Mouse (Mus musculus): ENCODE results near the gene Cfap99. TPM values are rescaled to one million over a fixed set of nuclear protein-coding genes. Genes with fewer than 3 reads are reported as not detected.

Cfap99 gene
- not detected in 2 replicates for polyA plus RNA-seq (2015; fragmentation: Nextera tagmentation; extraction: Ambion mirVana)

DNA sequence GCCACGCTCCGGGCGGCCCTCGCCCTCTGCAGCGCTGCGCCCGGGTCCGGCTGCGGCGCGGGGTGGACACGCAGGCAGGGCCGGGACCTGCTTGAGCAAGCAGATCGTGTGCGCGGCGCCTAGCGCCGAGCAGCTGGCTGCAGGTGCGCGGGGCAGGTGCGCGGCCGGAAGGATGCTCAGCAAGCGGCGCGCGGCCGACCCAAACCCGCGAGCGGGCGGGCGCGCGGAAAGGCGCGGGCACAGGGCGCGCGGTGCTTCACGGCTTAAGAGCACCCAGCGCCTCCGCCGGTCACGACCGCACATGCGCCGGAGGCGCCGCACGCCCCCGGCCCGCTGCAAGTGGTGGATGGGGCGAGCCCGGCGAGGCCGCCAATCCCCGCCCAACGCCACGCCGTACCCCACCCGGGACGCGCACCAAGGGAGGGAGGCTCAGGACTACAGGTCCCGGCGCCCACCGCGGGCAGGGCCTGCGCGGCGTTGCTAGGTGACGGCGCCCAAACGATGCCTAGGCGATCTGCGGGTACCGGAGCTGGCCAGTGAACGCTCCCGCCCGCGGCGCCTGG is at the start of gene Cfap99, which contains the start of gene Zfyve28:
Gene Cfap99, plus strand, starts transcription at position 447 of the 563 bp plus-strand sequence.
Gene Zfyve28, minus strand, starts transcription at position 296 of the 563 bp plus-strand sequence.
- Histone ChIP-seq H3K27me3 (ENCODE audit: control insufficient read depth, insufficient read depth, low read depth, low read length) (peaks cover 48% of the 10 kb centered on the region), H3K4me1 (ENCODE audit: control insufficient read depth, low read depth, low read length) (peaks cover 4% of the 10 kb centered on the region; the same call in 1 of the 2 replicates), H3K36me3 (ENCODE audit: control insufficient read depth, insufficient read depth) (no peaks in the 10 kb centered on the region), H3K4me2 (ENCODE audit: low read depth, low read length) (peak within 1 kb of the TSS; percentile 57), H3K9me3 (replicated peaks; ENCODE audit: control insufficient read depth, low read length) (no peaks in the 10 kb centered on the region), H3K4me3 (ENCODE audit: low read depth, low read length) (peak within 1 kb of the TSS; percentile 51), H3K9ac (ENCODE audit: low read depth, low read length) (no peak within 1 kb of the TSS), H3K27ac (ENCODE audit: low read length) (no peak within 1 kb of the TSS)
- no peak for ATAC-seq (ENCODE audit: low read depth)
- WGBS (ENCODE audit: insufficient replicate concordance): under 1% methylated on average over 80 of the region's 83 CpGs

DNA sequence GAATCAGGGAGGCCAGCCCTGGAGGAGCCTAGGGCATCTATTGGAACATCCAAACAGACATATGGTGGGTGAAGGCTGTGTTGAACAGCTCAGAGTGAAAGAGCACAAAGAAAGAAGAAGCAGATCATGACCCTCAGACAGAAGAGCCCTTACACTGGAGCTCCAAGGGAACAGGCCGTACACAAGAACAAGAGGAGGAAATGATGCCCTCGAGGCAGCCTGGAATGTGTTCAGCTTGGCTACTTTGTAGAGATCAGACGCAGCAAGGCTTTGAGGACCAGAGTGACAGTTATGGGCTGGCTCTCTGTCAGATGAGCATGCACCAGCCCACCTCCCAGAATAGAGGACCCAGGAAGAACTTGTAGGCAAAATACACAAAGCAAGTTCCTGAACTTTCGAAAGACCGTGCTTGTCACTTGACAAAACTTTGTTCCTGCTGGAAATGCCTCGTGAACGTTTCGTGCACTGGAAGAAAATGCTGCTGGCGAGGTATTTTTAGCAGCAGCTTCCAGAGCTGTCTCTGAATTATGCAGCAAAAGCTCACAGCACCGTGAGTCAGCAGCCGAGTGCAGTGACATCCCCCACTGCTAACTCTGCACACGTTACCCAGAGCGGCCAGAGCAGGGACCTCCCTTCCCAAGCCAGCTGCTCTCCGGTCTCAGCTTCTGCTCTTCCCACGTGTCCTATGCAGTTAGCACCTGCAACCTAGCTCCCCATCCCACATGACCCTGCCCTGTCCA is 46.0 kb upstream of the Cfap99 start:
- peak; percentile 48; the same call in 1 of the 2 replicates for ATAC-seq (ENCODE audit: low read depth)
- no peak overlapping the region for H3K4me2 ChIP-seq (ENCODE audit: low read depth, low read length)
- no peaks in the 10 kb centered on the region for H3K9me3 ChIP-seq (replicated peaks; ENCODE audit: control insufficient read depth, low read length)
- no peak overlapping the region for H3K27ac ChIP-seq (ENCODE audit: low read length)
- 9% methylated on average over 15 of the region's 15 CpGs for WGBS (ENCODE audit: insufficient replicate concordance)
- H3K36me3 ChIP-seq (ENCODE audit: control insufficient read depth, insufficient read depth): no peaks in the 10 kb centered on the region
- H3K4me3 ChIP-seq (ENCODE audit: low read depth, low read length): no peak overlapping the region
- H3K4me1 ChIP-seq (ENCODE audit: control insufficient read depth, low read depth, low read length): no peaks in the 10 kb centered on the region
- H3K9ac ChIP-seq (ENCODE audit: low read depth, low read length): no peak overlapping the region
- H3K27me3 ChIP-seq (ENCODE audit: control insufficient read depth, insufficient read depth, low read depth, low read length): no peaks in the 10 kb centered on the region

DNA sequence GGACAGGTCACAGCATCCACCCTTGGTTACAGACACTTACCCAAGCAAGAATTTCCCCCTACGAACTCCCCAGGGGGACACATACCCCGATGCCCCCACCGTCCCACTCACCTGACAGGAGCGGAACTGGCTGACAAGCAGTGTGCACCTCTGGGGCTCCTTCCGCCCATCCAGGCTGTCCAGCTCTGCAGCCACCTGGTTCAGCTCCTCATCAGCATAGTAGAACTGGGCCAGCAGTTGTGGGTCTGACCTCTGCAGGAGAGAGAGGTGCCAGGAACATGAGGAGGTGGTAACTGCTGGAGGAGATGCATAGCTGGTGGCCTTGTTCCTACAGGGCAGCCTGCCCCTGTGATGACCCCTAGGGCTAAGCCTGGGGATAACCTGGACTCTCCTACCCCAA is 45.3 kb upstream of the Cfap99 start:
- Histone ChIP-seq H3K9ac (ENCODE audit: low read depth, low read length) (no peak overlapping the region), H3K4me3 (ENCODE audit: low read depth, low read length) (no peak overlapping the region), H3K4me2 (ENCODE audit: low read depth, low read length) (no peak overlapping the region), H3K4me1 (ENCODE audit: control insufficient read depth, low read depth, low read length) (no peaks in the 10 kb centered on the region), H3K36me3 (ENCODE audit: control insufficient read depth, insufficient read depth) (no peaks in the 10 kb centered on the region), H3K9me3 (replicated peaks; ENCODE audit: control insufficient read depth, low read length) (no peaks in the 10 kb centered on the region), H3K27me3 (ENCODE audit: control insufficient read depth, insufficient read depth, low read depth, low read length) (no peaks in the 10 kb centered on the region), H3K27ac (ENCODE audit: low read length) (no peak overlapping the region)
- no peak for ATAC-seq (ENCODE audit: low read depth)
- WGBS (ENCODE audit: insufficient replicate concordance): 62% methylated on average over 5 of the region's 5 CpGs

DNA sequence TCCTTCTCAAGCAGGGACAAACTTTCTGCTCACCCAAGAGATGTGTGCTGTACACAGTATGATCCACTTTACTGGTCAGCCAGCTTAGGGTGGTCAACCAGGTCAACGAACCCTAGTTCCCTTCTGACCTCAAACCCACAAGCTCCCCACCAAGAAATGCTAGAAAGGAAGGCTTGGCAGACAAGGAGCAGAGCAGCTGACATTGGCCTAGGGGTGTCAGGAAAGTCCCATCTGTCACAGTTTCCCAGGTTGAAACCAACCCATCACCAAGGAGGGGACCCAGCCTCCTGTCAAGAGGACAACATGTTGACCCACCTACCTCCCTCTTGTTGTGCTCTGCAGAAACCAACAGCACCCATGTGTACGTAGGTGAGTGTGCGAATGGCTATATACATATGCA is 42.0 kb upstream of the Cfap99 start:
- H3K4me3 ChIP-seq (ENCODE audit: low read depth, low read length): no peak overlapping the region
- no peak overlapping the region for H3K4me2 ChIP-seq (ENCODE audit: low read depth, low read length)
- H3K9ac ChIP-seq (ENCODE audit: low read depth, low read length): no peak overlapping the region
- no peaks in the 10 kb centered on the region for H3K27me3 ChIP-seq (ENCODE audit: control insufficient read depth, insufficient read depth, low read depth, low read length)
- H3K27ac ChIP-seq (ENCODE audit: low read length): no peak overlapping the region
- 81% methylated on average over 3 of the region's 3 CpGs for WGBS (ENCODE audit: insufficient replicate concordance)
- H3K36me3 ChIP-seq (ENCODE audit: control insufficient read depth, insufficient read depth): no peaks in the 10 kb centered on the region
- no peaks in the 10 kb centered on the region for H3K4me1 ChIP-seq (ENCODE audit: control insufficient read depth, low read depth, low read length)
- no peak for ATAC-seq (ENCODE audit: low read depth)
- H3K9me3 ChIP-seq (replicated peaks; ENCODE audit: control insufficient read depth, low read length): no peaks in the 10 kb centered on the region

DNA sequence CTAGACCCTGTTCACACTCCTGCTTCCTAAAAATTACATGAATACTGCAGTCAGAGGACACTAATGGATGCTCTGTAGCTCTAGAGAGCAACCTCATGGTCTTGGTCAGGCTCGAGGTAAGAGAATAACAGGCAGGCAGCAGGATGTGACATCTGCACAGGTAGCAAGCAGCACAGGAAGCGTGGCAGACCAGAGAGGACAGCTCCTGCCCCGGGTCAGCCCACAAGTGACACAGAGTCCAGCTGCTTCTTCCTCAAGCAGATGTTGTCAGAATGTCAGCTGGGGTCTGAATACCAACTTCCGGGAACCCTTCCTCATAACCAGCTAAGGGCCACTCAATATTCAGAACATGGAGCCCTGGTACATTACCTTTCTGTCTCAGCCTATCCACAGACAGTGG is 39.3 kb upstream of the Cfap99 start:
- Histone ChIP-seq H3K4me2 (ENCODE audit: low read depth, low read length) (no peak overlapping the region), H3K9ac (ENCODE audit: low read depth, low read length) (no peak overlapping the region), H3K4me1 (ENCODE audit: control insufficient read depth, low read depth, low read length) (no peaks in the 10 kb centered on the region), H3K9me3 (replicated peaks; ENCODE audit: control insufficient read depth, low read length) (no peaks in the 10 kb centered on the region), H3K27ac (ENCODE audit: low read length) (no peak overlapping the region), H3K4me3 (ENCODE audit: low read depth, low read length) (no peak overlapping the region), H3K27me3 (ENCODE audit: control insufficient read depth, insufficient read depth, low read depth, low read length) (no peaks in the 10 kb centered on the region), H3K36me3 (ENCODE audit: control insufficient read depth, insufficient read depth) (no peaks in the 10 kb centered on the region)
- WGBS (ENCODE audit: insufficient replicate concordance): 37% methylated on average over 4 of the region's 4 CpGs
- no peak for ATAC-seq (ENCODE audit: low read depth)

DNA sequence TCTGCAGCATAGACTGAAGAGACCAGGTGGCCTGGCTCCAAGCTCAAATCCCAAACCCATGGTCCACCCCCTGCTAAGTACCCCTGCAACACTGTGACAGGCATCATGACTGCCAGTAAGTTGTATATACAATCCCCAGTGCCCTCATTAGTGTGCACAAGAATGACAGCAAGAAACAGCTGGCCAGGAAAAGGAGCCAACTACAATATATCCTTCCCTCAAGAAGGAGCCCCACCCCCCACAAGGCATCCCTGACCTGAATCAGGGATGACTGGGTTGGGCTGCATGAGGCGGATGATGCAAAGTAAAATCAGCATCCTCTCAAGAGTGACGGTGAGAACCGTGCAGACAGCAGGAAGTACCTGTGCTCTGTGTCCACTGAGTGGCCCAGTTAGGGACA is 38.3 kb upstream of the Cfap99 start:
- Histone ChIP-seq H3K27me3 (ENCODE audit: control insufficient read depth, insufficient read depth, low read depth, low read length) (no peaks in the 10 kb centered on the region), H3K36me3 (ENCODE audit: control insufficient read depth, insufficient read depth) (no peaks in the 10 kb centered on the region), H3K9me3 (replicated peaks; ENCODE audit: control insufficient read depth, low read length) (no peaks in the 10 kb centered on the region), H3K4me1 (ENCODE audit: control insufficient read depth, low read depth, low read length) (no peaks in the 10 kb centered on the region), H3K4me2 (ENCODE audit: low read depth, low read length) (no peak overlapping the region), H3K27ac (ENCODE audit: low read length) (no peak overlapping the region), H3K9ac (ENCODE audit: low read depth, low read length) (no peak overlapping the region), H3K4me3 (ENCODE audit: low read depth, low read length) (no peak overlapping the region)
- no peak for ATAC-seq (ENCODE audit: low read depth)
- WGBS (ENCODE audit: insufficient replicate concordance): 55% methylated on average over 3 of the region's 3 CpGs

DNA sequence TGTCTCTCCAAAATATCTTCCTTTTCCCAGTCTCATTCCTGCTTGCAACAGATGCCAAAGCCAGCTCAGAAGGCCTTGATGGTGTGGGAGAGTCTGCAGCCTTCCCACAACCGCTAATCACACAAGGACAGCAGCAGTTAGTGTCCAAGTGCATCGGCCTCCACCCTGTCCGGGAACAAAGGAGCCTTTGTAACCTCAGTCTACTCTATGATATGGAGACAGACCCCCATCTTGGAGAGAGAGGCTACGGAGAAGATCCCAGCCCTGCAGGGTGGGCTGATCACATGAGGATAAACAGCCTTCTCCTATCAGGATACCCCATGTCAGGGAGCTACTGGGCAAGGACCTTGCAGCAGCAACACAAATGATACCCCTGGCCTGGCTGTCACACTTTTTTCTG is 36.6 kb upstream of the Cfap99 start:
- H3K9me3 ChIP-seq (replicated peaks; ENCODE audit: control insufficient read depth, low read length): no peaks in the 10 kb centered on the region
- no peak overlapping the region for H3K4me2 ChIP-seq (ENCODE audit: low read depth, low read length)
- no peak for ATAC-seq (ENCODE audit: low read depth)
- no peak overlapping the region for H3K9ac ChIP-seq (ENCODE audit: low read depth, low read length)
- WGBS (ENCODE audit: insufficient replicate concordance): 55% methylated on average over 4 of the region's 4 CpGs
- H3K27ac ChIP-seq (ENCODE audit: low read length): no peak overlapping the region
- H3K4me3 ChIP-seq (ENCODE audit: low read depth, low read length): no peak overlapping the region
- no peaks in the 10 kb centered on the region for H3K4me1 ChIP-seq (ENCODE audit: control insufficient read depth, low read depth, low read length)
- no peaks in the 10 kb centered on the region for H3K27me3 ChIP-seq (ENCODE audit: control insufficient read depth, insufficient read depth, low read depth, low read length)
- H3K36me3 ChIP-seq (ENCODE audit: control insufficient read depth, insufficient read depth): no peaks in the 10 kb centered on the region

DNA sequence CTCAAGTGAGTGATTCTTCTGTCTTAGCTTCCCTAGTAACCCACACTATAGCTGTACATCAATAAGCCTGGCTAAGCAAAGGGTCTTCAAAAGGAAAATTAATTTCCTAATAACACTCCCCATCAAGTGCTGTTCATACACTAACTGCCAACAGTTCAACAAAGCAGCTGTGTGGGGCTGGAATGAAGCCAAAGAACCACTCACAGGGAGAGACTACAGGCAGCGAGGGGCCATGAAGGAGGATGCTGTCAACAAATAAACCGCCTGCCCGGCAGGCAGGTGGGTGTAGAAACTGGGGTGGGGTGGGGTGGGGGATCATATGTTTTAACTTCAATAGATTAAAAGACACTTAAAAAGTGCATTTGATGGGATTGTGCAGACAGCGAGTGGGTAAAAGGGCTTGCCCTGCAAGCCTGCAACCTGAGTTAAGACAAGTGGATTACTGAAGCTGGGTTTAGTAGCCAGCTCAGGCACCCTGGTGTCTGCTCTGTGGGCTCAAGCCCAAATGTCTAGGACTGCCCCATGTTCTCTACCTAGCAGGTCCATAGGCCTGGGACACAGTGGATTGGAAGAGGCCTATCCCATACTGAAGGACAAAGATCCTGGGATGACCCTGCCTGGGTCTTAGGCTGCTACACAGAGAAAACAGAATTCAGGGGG is 36.0 kb upstream of the Cfap99 start:
- Histone ChIP-seq H3K27me3 (ENCODE audit: control insufficient read depth, insufficient read depth, low read depth, low read length) (no peaks in the 10 kb centered on the region), H3K4me3 (ENCODE audit: low read depth, low read length) (no peak overlapping the region), H3K9me3 (replicated peaks; ENCODE audit: control insufficient read depth, low read length) (no peaks in the 10 kb centered on the region), H3K4me2 (ENCODE audit: low read depth, low read length) (no peak overlapping the region), H3K36me3 (ENCODE audit: control insufficient read depth, insufficient read depth) (no peaks in the 10 kb centered on the region), H3K4me1 (ENCODE audit: control insufficient read depth, low read depth, low read length) (no peaks in the 10 kb centered on the region), H3K27ac (ENCODE audit: low read length) (no peak overlapping the region), H3K9ac (ENCODE audit: low read depth, low read length) (no peak overlapping the region)
- ATAC-seq (ENCODE audit: low read depth): no peak
- 66% methylated on average over 4 of the region's 4 CpGs for WGBS (ENCODE audit: insufficient replicate concordance)

DNA sequence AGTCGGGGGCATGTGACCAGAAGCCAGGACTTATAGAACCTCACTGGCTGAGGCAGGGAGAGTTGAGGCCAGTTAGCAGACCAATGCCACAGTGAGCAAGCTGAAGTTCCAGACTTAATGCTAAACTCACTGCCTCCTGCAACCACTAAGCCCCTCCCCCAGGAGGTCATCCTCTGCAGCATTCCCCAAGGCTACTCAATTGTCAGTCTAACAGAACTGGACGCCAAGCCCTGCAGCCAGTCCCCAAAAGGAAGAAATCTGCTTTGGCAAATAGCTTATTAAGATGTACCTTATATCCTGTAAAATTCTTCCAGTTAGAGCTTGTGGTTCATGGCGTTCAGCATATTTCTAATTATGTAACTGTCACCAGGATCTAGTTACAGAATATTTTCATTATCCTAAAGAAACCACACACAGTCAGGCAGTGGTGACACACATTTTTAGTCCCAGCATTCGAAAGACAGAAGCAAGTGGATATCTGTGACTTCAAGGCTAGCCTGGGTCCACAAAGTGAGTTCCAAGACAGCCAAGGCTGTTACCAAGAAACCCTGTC is 35.4 kb upstream of the Cfap99 start:
- Histone ChIP-seq H3K4me2 (ENCODE audit: low read depth, low read length) (no peak overlapping the region), H3K36me3 (ENCODE audit: control insufficient read depth, insufficient read depth) (no peaks in the 10 kb centered on the region), H3K27me3 (ENCODE audit: control insufficient read depth, insufficient read depth, low read depth, low read length) (no peaks in the 10 kb centered on the region), H3K9me3 (replicated peaks; ENCODE audit: control insufficient read depth, low read length) (no peaks in the 10 kb centered on the region), H3K27ac (ENCODE audit: low read length) (no peak overlapping the region), H3K4me1 (ENCODE audit: control insufficient read depth, low read depth, low read length) (no peaks in the 10 kb centered on the region), H3K4me3 (ENCODE audit: low read depth, low read length) (no peak overlapping the region), H3K9ac (ENCODE audit: low read depth, low read length) (no peak overlapping the region)
- WGBS (ENCODE audit: insufficient replicate concordance): 42% methylated on average over 4 of the region's 4 CpGs
- ATAC-seq (ENCODE audit: low read depth): no peak

All from liver, embryonic 16.5 days (tissue).